In genomic region chr10:3718021-3718865, GRCm38 (mm10) we compare ENCODE assay signal across 8 mouse cellular contexts. TPM values are rescaled to one million over a fixed set of nuclear protein-coding genes. Genes with fewer than 3 reads are reported as not detected.
A peak's percentile ranks its signal among the peaks of the same experiment; 100 is the strongest.
DNase-seq lines count a peak whose midpoint lies in the region; ATAC-seq and TF ChIP-seq lines count a peak whose summit lies in the region.

No protein-coding gene starts in this region.

- TF ChIP-seq CTCF in kidney, adult 2 months (conservative IDR thresholded peaks at IDR 0.05; ENCODE audit: insufficient read depth, insufficient read length, low read depth, low read length) = no peak
- no peak for TF ChIP-seq CTCF in liver, adult 2 months (IDR thresholded peaks at IDR 0.05; ENCODE audit: low read depth, low read length)

- no peaks in the 10 kb centered on the region for H3K27me3 ChIP-seq in kidney, adult 2 months (replicated peaks; ENCODE audit: control insufficient read depth, insufficient read depth, low read length)
- no peaks in the 10 kb centered on the region for H3K27me3 ChIP-seq in liver, adult 2 months (ENCODE audit: control insufficient read depth, insufficient read depth, low read length)

- peak; percentile 40 to 59 for DNase-seq in adrenal gland, adult (ENCODE audit: inconsistent age in 2 of 2, low spot score in 1 of 2)
- DNase-seq in adrenal gland, adult 18-20 months (ENCODE audit: low spot score in 2 of 2) = no peak
- DNase-seq in kidney, adult 2 months = peak; percentile 73
- peak; percentile 95 for DNase-seq in liver, adult 2 months (ENCODE audit: extremely low read depth, low read depth, low spot score)
- DNase-seq in right cerebral cortex, postnatal 36 days (ENCODE audit: low spot score in 2 of 2) = peak; percentile 24 to 39
- DNase-seq in retina, postnatal 1 day = no peak

- H3K4me3 ChIP-seq in brown adipose tissue, adult 24 weeks (ENCODE audit: insufficient read depth, low read depth, low read length) = peak overlapping the region; percentile 47
- H3K4me3 ChIP-seq in kidney, adult 2 months (ENCODE audit: insufficient read depth, low read depth, low read length) = peak overlapping the region; percentile 40
- H3K4me3 ChIP-seq in liver, adult 2 months (ENCODE audit: insufficient read depth, low read depth, low read length) = peak overlapping the region; percentile 26

- ATAC-seq in granulocyte monocyte progenitor cell, adult 5-6 weeks (replicated peaks; ENCODE audit: poor library complexity, severe bottlenecking) = peak; percentile 30

- no peaks in the 10 kb centered on the region for H3K36me3 ChIP-seq in kidney, adult 2 months (ENCODE audit: control insufficient read depth, insufficient read depth, low read length)
- H3K36me3 ChIP-seq in liver, adult 2 months (ENCODE audit: control insufficient read depth, insufficient read depth, low read length) = no peaks in the 10 kb centered on the region

- TF ChIP-seq POLR2A in kidney, adult 2 months (IDR thresholded peaks at IDR 0.05; ENCODE audit: low read depth, low read length) = no peak
- peak; percentile 30; the same call in 1 of the 2 replicates for TF ChIP-seq POLR2A in liver, adult 2 months (IDR thresholded peaks at IDR 0.05; ENCODE audit: extremely low read depth, insufficient read depth, low read length)

- WGBS in kidney, adult 2 months = 61% methylated on average over 16 of the region's 16 CpGs
- WGBS in liver, adult 2 months = 29% methylated on average over 16 of the region's 16 CpGs

- no peaks in the 10 kb centered on the region for H3K4me1 ChIP-seq in brown adipose tissue, adult 24 weeks (ENCODE audit: control insufficient read depth, insufficient read depth, insufficient read length, low read length)
- H3K4me1 ChIP-seq in kidney, adult 2 months (ENCODE audit: control insufficient read depth, insufficient read depth, low read length) = no peaks in the 10 kb centered on the region
- peaks cover 8% of the 10 kb centered on the region; the same call in 1 of the 2 replicates for H3K4me1 ChIP-seq in liver, adult 2 months (ENCODE audit: control insufficient read depth, insufficient read depth, low read length)

- peak overlapping the region; percentile 45 for H3K9ac ChIP-seq in liver, adult 2 months (ENCODE audit: low read depth, low read length)

- H3K27ac ChIP-seq in brown adipose tissue, adult 24 weeks (replicated peaks; ENCODE audit: low read depth, low read length) = peak overlapping the region; percentile 86
- H3K27ac ChIP-seq in kidney, adult 2 months (ENCODE audit: insufficient read depth, low read depth, low read length) = peak overlapping the region; percentile 70
- peak overlapping the region; percentile 62 for H3K27ac ChIP-seq in liver, adult 2 months (replicated peaks; ENCODE audit: insufficient read depth, low read depth, low read length)

- no peaks in the 10 kb centered on the region for H3K79me2 ChIP-seq in liver, adult 2 months (ENCODE audit: control insufficient read depth, insufficient read depth, low read length)

RNA-seq across cellular contexts. Expression of gene Plekhg1, which starts 21.9 kb away (rescaled TPM):
- total RNA-seq in adrenal gland, adult 18-20 months (2021) = 1 to 10 TPM; 5.0 to 5.3 TPM
- 1.1 and 2.1 TPM in 2 replicates for polyA plus RNA-seq in brown adipose tissue, adult 24 weeks (2012; ENCODE audit: insufficient read depth, insufficient read length, missing spikeins)
- 0.19 and 3.0 TPM in 2 replicates for total RNA-seq in granulocyte monocyte progenitor cell, adult 5-6 weeks (2014; fragmentation: Nextera tagmentation)
- 0.21 and 0.34 TPM in 2 replicates for total RNA-seq in granulocyte monocyte progenitor cell, adult 5-6 weeks (2017)
- polyA plus RNA-seq in kidney, adult 2 months (2012; rRNA removed) = 5.0 TPM in 2 replicates
- total RNA-seq in liver, adult 2 months (2014; rRNA removed) = 4.0 and 6.0 TPM in 2 replicates
- polyA plus RNA-seq in liver, adult 2 months (2012; rRNA removed) = 0.77 and 1.2 TPM in 2 replicates

Comparison
In these comparisons a context has a peak if more than half of its experiments do, and no peak if none do; other contexts are left out.
1. DNase-seq: peak in adrenal gland, adult (2 of 2), kidney, adult 2 months (single experiment), liver, adult 2 months (single experiment) and right cerebral cortex, postnatal 36 days (2 of 2); none in adrenal gland, adult 18-20 months (0 of 2) and retina, postnatal 1 day (single experiment).
2. Peak in every context shown above with its lines, with median percentiles within 50 percentile points of each other: H3K27ac ChIP-seq and H3K4me3 ChIP-seq.